Mouse (Mus musculus): ENCODE measurements at regions not wholly inside any gene's neighbourhood (a gene's known extent, or its start where the extent isn't known, plus 50 kb on each side); places are given as distances from the start of the nearest gene placed in this dataset.

GRCm38 (mm10) chr13:103660248-103660996 lies 114.0 kb downstream of the Srek1 start:
- 31% methylated on average over 11 of the region's 11 CpGs for WGBS
- Histone ChIP-seq H3K27me3 (ENCODE audit: control insufficient read depth, insufficient read depth, low read length) (no peaks in the 10 kb centered on the region), H3K27ac (ENCODE audit: insufficient read depth, low read length) (no peak overlapping the region), H3K4me1 (ENCODE audit: control insufficient read depth, insufficient read depth, low read length) (no peaks in the 10 kb centered on the region; the same call in 1 of the 2 replicates), H3K4me3 (replicated peaks; ENCODE audit: insufficient read depth, low read depth, low read length) (no peak overlapping the region)
- no peak for DNase-seq
- TF ChIP-seq POLR2A (IDR thresholded peaks at IDR 0.05; ENCODE audit: borderline replicate concordance, insufficient read depth, low read length) (no peak), CTCF (IDR thresholded peaks at IDR 0.05; ENCODE audit: borderline replicate concordance, insufficient read depth, low read depth, low read length) (no peak)

- no peak overlapping the region for H3K4me3 ChIP-seq (replicated peaks; ENCODE audit: insufficient read depth, low read depth, low read length)
- H3K4me1 ChIP-seq (ENCODE audit: control insufficient read depth, insufficient read depth, low read length): no peaks in the 10 kb centered on the region; the same call in 1 of the 2 replicates
- WGBS: 88% methylated on average over 2 of the region's 2 CpGs
- DNase-seq: no peak
- no peaks in the 10 kb centered on the region for H3K27me3 ChIP-seq (ENCODE audit: control insufficient read depth, insufficient read depth, low read length)
- no peak for TF ChIP-seq CTCF (IDR thresholded peaks at IDR 0.05; ENCODE audit: borderline replicate concordance, insufficient read depth, low read depth, low read length)
- TF ChIP-seq POLR2A (IDR thresholded peaks at IDR 0.05; ENCODE audit: borderline replicate concordance, insufficient read depth, low read length): no peak
- H3K27ac ChIP-seq (ENCODE audit: insufficient read depth, low read length): no peak overlapping the region
Observed at GRCm38 (mm10) chr13:103655966-103656365, 118.4 kb downstream of the Srek1 start.

GRCm38 (mm10) chr13:103653216-103653615 lies 121.2 kb downstream of the Srek1 start:
- Histone ChIP-seq H3K4me1 (ENCODE audit: control insufficient read depth, insufficient read depth, low read length) (no peaks in the 10 kb centered on the region; the same call in 1 of the 2 replicates), H3K4me3 (replicated peaks; ENCODE audit: insufficient read depth, low read depth, low read length) (no peak overlapping the region), H3K27me3 (ENCODE audit: control insufficient read depth, insufficient read depth, low read length) (no peaks in the 10 kb centered on the region), H3K27ac (ENCODE audit: insufficient read depth, low read length) (no peak overlapping the region)
- TF ChIP-seq POLR2A (IDR thresholded peaks at IDR 0.05; ENCODE audit: borderline replicate concordance, insufficient read depth, low read length) (no peak), CTCF (IDR thresholded peaks at IDR 0.05; ENCODE audit: borderline replicate concordance, insufficient read depth, low read depth, low read length) (no peak)
- whole genome bisulfite sequencing: 83% methylated on average over 4 of the region's 4 CpGs
- no peak for DNase-seq

- WGBS: 32% methylated on average over 3 of the region's 3 CpGs
- no peak overlapping the region for H3K27ac ChIP-seq (ENCODE audit: insufficient read depth, low read length)
- no peak for DNase-seq
- H3K27me3 ChIP-seq (ENCODE audit: control insufficient read depth, insufficient read depth, low read length): no peaks in the 10 kb centered on the region
- H3K4me3 ChIP-seq (replicated peaks; ENCODE audit: insufficient read depth, low read depth, low read length): no peak overlapping the region
- H3K4me1 ChIP-seq (ENCODE audit: control insufficient read depth, insufficient read depth, low read length): no peaks in the 10 kb centered on the region
- TF ChIP-seq CTCF (IDR thresholded peaks at IDR 0.05; ENCODE audit: borderline replicate concordance, insufficient read depth, low read depth, low read length) (no peak), POLR2A (IDR thresholded peaks at IDR 0.05; ENCODE audit: borderline replicate concordance, insufficient read depth, low read length) (no peak)
Observed at GRCm38 (mm10) chr13:103649383-103649782, 125.0 kb downstream of the Srek1 start.

- H3K4me1 ChIP-seq (ENCODE audit: control insufficient read depth, insufficient read depth, low read length): no peaks in the 10 kb centered on the region
- DNase-seq: no peak
- TF ChIP-seq POLR2A (IDR thresholded peaks at IDR 0.05; ENCODE audit: borderline replicate concordance, insufficient read depth, low read length): no peak
- TF ChIP-seq CTCF (IDR thresholded peaks at IDR 0.05; ENCODE audit: borderline replicate concordance, insufficient read depth, low read depth, low read length): no peak
- H3K4me3 ChIP-seq (replicated peaks; ENCODE audit: insufficient read depth, low read depth, low read length): no peak overlapping the region
- no peak overlapping the region for H3K27ac ChIP-seq (ENCODE audit: insufficient read depth, low read length)
- 15% methylated on average over 4 of the region's 4 CpGs for WGBS
- H3K27me3 ChIP-seq (ENCODE audit: control insufficient read depth, insufficient read depth, low read length): no peaks in the 10 kb centered on the region
Observed at GRCm38 (mm10) chr13:103648016-103648415, 126.4 kb downstream of the Srek1 start.

GRCm38 (mm10) chr13:103646035-103646434 lies 128.4 kb downstream of the Srek1 start:
- TF ChIP-seq CTCF (IDR thresholded peaks at IDR 0.05; ENCODE audit: borderline replicate concordance, insufficient read depth, low read depth, low read length) (peak; percentile 54), POLR2A (IDR thresholded peaks at IDR 0.05; ENCODE audit: borderline replicate concordance, insufficient read depth, low read length) (no peak)
- no peak overlapping the region for H3K4me3 ChIP-seq (replicated peaks; ENCODE audit: insufficient read depth, low read depth, low read length)
- no peak overlapping the region for H3K27ac ChIP-seq (ENCODE audit: insufficient read depth, low read length)
- no peaks in the 10 kb centered on the region for H3K27me3 ChIP-seq (ENCODE audit: control insufficient read depth, insufficient read depth, low read length)
- DNase-seq: no peak
- 34% methylated on average over 4 of the region's 4 CpGs for WGBS
- H3K4me1 ChIP-seq (ENCODE audit: control insufficient read depth, insufficient read depth, low read length): no peaks in the 10 kb centered on the region

GRCm38 (mm10) chr13:103643993-103644722 lies 130.2 kb downstream of the Srek1 start:
- TF ChIP-seq CTCF (IDR thresholded peaks at IDR 0.05; ENCODE audit: borderline replicate concordance, insufficient read depth, low read depth, low read length): peak; percentile 57; the same call in 1 of the 2 replicates
- no peak for TF ChIP-seq POLR2A (IDR thresholded peaks at IDR 0.05; ENCODE audit: borderline replicate concordance, insufficient read depth, low read length)
- Histone ChIP-seq H3K27me3 (ENCODE audit: control insufficient read depth, insufficient read depth, low read length) (no peaks in the 10 kb centered on the region), H3K4me1 (ENCODE audit: control insufficient read depth, insufficient read depth, low read length) (no peaks in the 10 kb centered on the region), H3K4me3 (replicated peaks; ENCODE audit: insufficient read depth, low read depth, low read length) (no peak overlapping the region), H3K27ac (ENCODE audit: insufficient read depth, low read length) (no peak overlapping the region)
- WGBS: 57% methylated on average over 6 of the region's 6 CpGs
- DNase-seq: peak; percentile 19 to 24

All from cerebellum, adult 2 months (tissue).